Mouse (Mus musculus) kidney, adult 9 months (tissue): ENCODE measurements around the gene Gtf2h2.
"Not testable (repeated sequence)": the region's sequence is repeated elsewhere in the genome, so short reads cannot be mapped to it uniquely, and the experiment has no call there.

Source experiments
- DNase-seq: peaks from one replicate; pipeline ENCODE4 v3.0.0; 2022

Gene Gtf2h2

DNA sequence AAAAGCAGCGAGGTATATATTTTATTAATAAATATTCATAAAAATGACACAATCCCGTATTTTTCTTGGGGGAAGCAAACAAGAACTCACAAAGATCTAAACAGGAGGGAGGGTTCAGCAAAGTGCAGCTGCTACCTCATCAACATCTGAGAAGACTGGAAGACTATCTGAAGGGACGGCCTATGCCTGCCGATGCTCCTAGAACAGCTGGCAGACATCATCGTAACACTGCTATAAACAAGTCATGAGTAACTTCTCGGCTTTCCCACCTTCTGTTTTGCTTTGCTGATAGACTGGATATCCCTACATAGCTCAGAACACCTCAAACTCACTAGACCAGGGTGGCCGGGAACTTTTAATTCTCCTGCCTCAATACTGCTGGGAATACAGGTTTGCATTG lies 8.8 kb downstream of the Gtf2h2 start:
- no peak for DNase-seq

DNA sequence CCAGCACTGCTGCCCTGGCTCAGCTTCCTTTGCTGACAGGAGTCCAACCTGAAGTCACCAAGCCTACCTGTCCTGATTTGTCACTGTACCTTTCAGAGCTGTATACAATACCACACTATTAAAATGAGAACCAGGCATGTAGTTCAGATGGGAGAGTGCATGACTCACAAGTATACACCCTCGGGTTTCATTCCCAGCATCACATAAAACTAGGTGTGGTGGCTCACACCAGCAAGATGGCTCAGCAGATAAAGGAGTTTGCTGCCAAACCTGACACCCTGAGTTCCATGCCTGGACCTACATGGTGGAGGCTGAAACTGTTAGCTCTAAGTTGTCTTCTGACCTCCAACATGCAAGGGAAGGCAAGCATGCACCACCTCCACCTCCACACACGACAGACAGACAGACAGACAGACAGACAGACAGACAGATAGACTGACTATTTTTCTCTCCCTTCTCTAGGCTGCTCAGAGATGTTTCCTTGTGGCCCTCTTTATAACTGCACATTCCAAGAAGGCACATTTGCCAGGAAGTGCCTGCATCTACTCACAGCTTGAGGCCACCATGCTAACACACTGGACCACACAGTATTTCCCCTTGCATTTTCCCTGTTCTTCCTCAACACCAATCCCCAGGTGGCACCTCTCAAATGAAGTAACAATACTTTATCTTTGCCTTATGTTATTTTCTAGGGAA lies 28.7 kb downstream of the Gtf2h2 start:
- no peak for DNase-seq

DNA sequence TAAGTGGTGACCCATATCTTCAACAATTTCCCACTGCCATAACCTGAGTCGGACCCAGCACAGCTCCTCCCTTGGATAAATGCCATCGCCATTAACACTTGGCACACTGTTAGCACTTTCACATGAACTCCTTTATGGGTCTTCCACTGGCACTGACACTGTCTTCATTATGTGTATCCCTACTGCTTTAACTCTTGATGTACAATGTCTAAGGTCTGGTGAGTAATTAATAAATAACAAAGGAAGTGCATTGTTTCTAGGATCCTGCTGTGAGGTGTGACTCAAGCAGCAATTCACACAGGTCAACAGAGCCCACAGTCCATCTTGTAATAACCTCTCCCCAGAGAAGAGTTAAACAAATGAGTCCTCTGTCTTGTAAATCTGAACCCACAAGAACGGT lies 31.0 kb downstream of the Gtf2h2 start:
- no peak for DNase-seq

DNA sequence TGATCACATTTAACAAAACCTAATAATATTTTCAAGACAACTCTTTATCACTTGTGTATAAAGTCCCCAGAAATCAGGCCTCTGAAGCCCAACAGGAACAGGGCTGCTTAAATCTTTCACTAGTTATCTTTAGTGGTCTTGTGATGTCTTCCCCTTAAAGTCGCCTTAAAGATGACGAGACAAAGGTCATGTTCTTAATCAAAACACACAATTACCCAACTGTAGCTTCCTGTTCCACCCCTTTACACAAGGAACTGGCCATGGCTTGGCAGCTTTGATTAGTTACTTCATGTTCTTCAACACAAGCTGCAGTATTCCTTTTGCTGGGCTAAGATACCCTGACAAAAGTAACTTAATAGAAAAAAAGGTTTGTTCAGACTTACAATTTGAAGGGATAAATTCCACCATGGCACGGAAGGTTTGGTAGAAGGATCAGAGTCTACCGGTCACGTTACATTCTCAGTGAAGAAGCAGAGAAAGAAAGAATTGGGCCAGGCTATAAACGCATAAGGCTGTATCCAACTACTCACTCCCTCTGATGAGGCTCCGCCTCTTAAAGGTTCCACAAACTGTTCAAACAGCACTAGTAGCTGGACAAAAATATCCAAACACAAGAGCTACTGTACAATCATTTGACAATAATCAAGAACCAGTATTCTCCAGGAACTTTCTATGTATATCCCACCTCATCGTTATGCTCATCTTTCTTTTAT lies 39.8 kb downstream of the Gtf2h2 start, which contains the start of gene Naip1:
Gene Naip1 (minus strand): TSS at position 455 of the 713 bp plus-strand sequence.
- not testable (repeated sequence) for DNase-seq

DNA sequence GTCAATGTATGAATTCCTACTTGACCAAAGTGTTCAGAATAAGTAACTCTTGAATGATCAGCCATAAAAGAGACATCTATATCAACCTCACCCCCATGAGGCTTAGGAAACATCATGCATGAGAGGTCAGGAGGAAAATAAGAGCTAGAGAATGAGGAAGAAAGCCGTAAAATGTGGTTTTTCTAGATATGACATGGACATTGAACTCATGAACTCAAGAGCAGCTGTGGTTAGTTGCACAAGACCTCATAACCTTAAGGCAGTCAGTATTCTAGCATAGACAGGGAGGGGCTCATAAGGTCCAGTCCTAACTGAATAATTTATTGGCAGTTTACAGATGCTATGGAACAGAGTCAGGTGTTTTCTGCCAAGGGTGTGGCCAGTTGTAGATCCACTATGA lies 42.9 kb downstream of the Gtf2h2 start:
- DNase-seq = no peak

DNA sequence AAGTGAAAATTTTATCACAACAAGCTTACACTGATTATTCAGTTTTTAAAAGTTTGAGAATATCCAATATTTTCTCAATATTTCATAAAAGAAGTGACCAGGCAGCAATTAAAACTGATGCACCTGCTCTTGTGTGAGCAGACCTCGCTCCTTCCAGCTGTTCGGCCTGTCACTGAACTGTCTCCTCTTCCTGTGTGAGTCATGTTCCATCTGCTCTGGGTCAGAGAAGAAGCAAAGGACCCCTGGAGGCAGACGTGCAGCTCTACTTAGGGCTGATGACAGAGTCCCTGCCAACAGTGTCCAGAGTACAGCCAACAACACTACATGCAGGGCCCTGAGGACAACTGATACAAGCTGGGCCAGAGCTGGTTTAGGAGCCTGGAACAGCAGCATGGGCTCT lies 52.3 kb downstream of the Gtf2h2 start:
- DNase-seq = no peak

DNA sequence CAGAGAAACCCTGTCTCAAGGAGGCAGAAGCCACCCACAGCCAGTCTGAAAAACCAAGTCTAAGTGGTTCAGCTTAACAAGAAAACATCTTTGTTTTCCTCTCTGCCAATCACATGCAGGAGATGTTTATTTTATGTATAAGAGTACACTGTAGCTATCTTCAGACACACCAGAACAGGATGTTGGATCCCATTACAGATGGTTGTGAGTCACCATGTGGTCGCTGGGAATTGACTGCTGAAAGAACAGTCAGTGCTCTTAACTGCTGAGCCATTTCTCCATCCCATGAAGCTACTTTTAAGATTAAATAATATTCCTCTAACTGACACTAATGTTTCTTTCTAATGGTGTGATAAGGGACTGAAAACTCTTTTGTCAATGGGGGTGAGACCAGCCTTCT lies 53.7 kb downstream of the Gtf2h2 start:
- no peak for DNase-seq

DNA sequence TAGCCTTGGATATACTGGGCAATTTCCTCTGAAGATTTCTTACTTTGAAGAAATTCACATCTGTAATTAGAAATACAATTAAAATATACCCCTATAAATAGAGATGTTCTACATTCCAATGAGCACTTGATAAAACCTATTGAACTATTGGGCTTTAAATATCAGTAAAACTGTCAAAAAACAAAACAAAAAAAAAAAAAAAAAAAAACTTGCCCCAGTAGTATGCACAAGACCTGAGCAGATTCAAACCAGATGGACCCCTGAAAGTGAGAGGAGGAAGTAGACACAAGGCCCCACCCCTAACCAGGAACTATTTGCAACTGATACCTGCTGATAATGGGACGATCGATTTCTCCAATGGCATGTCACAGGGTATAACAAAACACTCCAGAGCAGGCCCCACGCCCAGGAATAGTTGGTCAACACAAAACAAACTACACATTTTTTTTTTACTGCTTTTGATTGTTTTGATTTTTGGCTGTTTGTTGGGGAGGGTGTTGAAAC lies 55.0 kb downstream of the Gtf2h2 start:
- DNase-seq = no peak

DNA sequence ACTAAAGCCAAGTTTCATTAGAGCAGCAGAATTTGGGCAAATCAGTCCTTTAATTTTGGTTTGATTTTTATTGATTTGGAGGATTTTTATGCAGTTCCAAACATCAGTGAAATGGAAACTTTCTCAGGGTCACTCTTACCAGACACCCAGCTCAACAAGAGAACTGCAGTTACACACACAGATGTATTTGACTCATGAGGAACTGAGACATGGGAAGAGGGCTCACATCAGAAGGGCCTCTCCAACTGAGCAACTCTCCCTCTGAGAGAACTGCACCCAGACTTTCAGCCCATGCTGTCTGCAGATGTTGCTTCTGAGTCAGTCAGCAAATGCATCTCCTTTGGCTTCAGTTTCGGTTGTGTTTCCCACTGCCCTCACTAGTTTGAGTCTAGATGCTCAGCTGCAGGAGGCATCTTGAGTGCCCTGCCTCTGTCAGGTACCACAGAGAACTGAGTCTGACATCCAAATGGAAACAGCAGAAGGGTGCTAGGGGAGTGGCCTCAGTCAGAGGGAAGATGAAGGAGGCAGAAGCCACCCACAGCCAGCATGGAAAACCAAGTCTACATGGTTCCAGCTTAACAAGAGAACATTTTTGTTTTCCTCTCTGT lies 55.7 kb downstream of the Gtf2h2 start:
- DNase-seq = not testable (repeated sequence)

DNA sequence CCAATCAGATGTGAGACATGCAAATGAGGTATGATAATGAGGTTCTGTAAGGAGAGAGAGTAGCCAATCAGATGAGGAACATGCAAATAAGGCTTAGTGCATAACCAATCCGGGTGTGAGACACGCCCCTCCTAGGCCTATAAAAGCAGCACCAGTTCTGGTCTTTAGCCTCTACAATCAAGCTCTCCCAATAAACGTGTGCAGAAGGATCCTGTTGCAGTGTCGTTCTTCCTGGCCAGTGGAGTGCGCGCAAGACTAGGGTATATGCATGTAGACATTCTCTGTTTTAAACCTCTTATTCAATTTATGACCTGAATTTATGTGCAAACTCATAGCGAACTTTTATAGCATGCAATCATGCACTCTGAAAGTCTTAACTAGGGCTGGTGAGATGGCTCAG lies 72.4 kb downstream of the Gtf2h2 start:
- DNase-seq = not testable (repeated sequence)

DNA sequence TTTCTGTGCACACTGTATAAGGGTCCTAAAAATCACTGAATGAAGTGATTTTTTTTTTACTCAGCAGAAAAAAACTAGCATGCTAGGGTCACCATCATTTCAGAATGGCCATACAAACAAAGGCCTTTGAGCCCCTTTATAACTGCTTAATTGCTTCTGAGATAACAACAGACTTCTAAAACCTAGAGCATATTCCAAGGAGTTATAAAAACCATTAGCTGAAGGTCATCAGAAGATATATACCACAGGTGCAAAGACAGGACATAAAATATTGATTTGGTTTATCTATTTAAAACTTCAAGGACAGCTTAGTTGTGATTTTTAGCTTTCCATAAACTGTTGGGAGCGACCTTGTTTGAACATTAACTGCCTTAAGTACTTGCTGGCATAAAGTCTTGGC lies 78.0 kb downstream of the Gtf2h2 start:
- no peak for DNase-seq
